Mouse (Mus musculus) limb, embryonic 12.5 days (tissue): ENCODE measurements around the gene Gjd2. TPM values are rescaled to one million over a fixed set of nuclear protein-coding genes. Genes with fewer than 3 reads are reported as not detected.

Source experiments
- ATAC-seq: fragments of 200-750 bp; cut with Nextera tagmentation; 2 replicates; pipeline ENCODE4 v1.8.0; 2017; ENCODE audit warnings: low read depth, moderate TSS enrichment; ENCODE audit not compliant: insufficient number of reproducible peaks, insufficient read depth, low FRiP score, low TSS enrichment
- H3K27ac ChIP-seq: fragments of 300-500 bp; sonication (generic); 2 replicates; pipeline ENCODE4 v1.5.1; 2016; ENCODE audit warnings: mild to moderate bottlenecking, moderate library complexity
- H3K27me3 ChIP-seq: fragments of 300-500 bp; sonication (generic); 2 replicates; pipeline ENCODE4 v1.6.1; 2016; ENCODE audit warnings: mild to moderate bottlenecking, moderate library complexity
- H3K36me3 ChIP-seq: fragments of 300-500 bp; sonication (generic); 2 replicates; pipeline ENCODE4 v1.6.1; 2016; ENCODE audit warnings: mild to moderate bottlenecking, moderate library complexity
- H3K4me1 ChIP-seq: fragments of 300-500 bp; sonication (generic); replicated peaks from 2 replicates; pipeline ENCODE4 v1.6.1; 2016
- H3K4me2 ChIP-seq: fragments of 300-500 bp; sonication (generic); 2 replicates; pipeline ENCODE4 v1.6.1; 2016; ENCODE audit warnings: mild to moderate bottlenecking, moderate library complexity
- H3K4me3 ChIP-seq: fragments of 300-500 bp; sonication (generic); replicated peaks from 2 replicates; pipeline ENCODE4 v1.5.1; 2016; ENCODE audit warnings: mild to moderate bottlenecking
- H3K9ac ChIP-seq: fragments of 300-500 bp; sonication (generic); replicated peaks from 2 replicates; pipeline ENCODE4 v1.6.1; 2016; ENCODE audit warnings: mild to moderate bottlenecking, moderate library complexity
- H3K9me3 ChIP-seq: fragments of 300-500 bp; sonication (generic); 2 replicates; pipeline ENCODE4 v1.6.1; 2016; ENCODE audit warnings: mild to moderate bottlenecking, moderate library complexity
- WGBS: fragments of 180-500 bp; shearing (Covaris S2); methylation state at CpG from one replicate; pipeline ENCODE4 v1.1.7; 2016; 5-methylcytosine and 5-hydroxymethylcytosine counted together
- polyA plus RNA-seq: library from polyadenylated mRNA; unstranded; fragments of >200 nt; fragmentation: Nextera tagmentation; extraction: Ambion mirVana; gene quantifications from 2 replicates; pipeline ENCODE4 v1.2.1, GENCODE M21; 2016

Gjd2 gene
- polyA plus RNA-seq, 1 experiment from 2014 or later = not detected

- Histone ChIP-seq H3K4me2 (no peak overlapping the region), H3K4me1 (0 out of 2 replicates have a peak, but pooled peaks cover 5% of the 10 kb centered on the region), H3K9ac (no peak overlapping the region), H3K36me3 (no peaks in the 10 kb centered on the region), H3K27ac (no peak overlapping the region), H3K4me3 (no peak overlapping the region), H3K27me3 (no peaks in the 10 kb centered on the region), H3K9me3 (no peaks in the 10 kb centered on the region)
- 89% methylated on average over 7 of the region's 7 CpGs for WGBS
- no peak for ATAC-seq
These were observed 36.0 kb upstream of the Gjd2 start for GRCm38 (mm10) chr2:114049372-114049771.

GRCm38 (mm10) chr2:114047960-114048611, 34.7 kb upstream of the Gjd2 start:
- no peaks in the 10 kb centered on the region for H3K27me3 ChIP-seq
- ATAC-seq = peak; percentile 55; the same call in 1 of the 2 replicates
- no peak overlapping the region for H3K4me2 ChIP-seq
- no peaks in the 10 kb centered on the region for H3K36me3 ChIP-seq
- 73% methylated on average over 5 of the region's 5 CpGs for WGBS
- H3K9me3 ChIP-seq = no peaks in the 10 kb centered on the region
- H3K4me3 ChIP-seq = no peak overlapping the region
- H3K27ac ChIP-seq = no peak overlapping the region
- H3K9ac ChIP-seq = no peak overlapping the region
- 0 out of 2 replicates have a peak, but pooled peaks cover 5% of the 10 kb centered on the region for H3K4me1 ChIP-seq

- ATAC-seq = no peak
- Histone ChIP-seq H3K4me3 (no peak overlapping the region), H3K4me1 (no peaks in the 10 kb centered on the region), H3K4me2 (no peak overlapping the region), H3K36me3 (no peaks in the 10 kb centered on the region), H3K9ac (no peak overlapping the region), H3K27ac (no peak overlapping the region), H3K27me3 (no peaks in the 10 kb centered on the region), H3K9me3 (no peaks in the 10 kb centered on the region)
- WGBS = 92% methylated on average over 5 of the region's 5 CpGs
These were observed 32.8 kb upstream of the Gjd2 start for GRCm38 (mm10) chr2:114046151-114046664.

- Histone ChIP-seq H3K27ac (no peak overlapping the region), H3K36me3 (no peaks in the 10 kb centered on the region), H3K4me3 (no peak overlapping the region), H3K4me1 (no peaks in the 10 kb centered on the region), H3K27me3 (no peaks in the 10 kb centered on the region), H3K9ac (no peak overlapping the region), H3K9me3 (no peaks in the 10 kb centered on the region), H3K4me2 (no peak overlapping the region)
- ATAC-seq = no peak
- 69% methylated on average over 2 of the region's 2 CpGs for WGBS
These were observed 24.5 kb upstream of the Gjd2 start for GRCm38 (mm10) chr2:114037926-114038325.

- Histone ChIP-seq H3K27me3 (no peaks in the 10 kb centered on the region), H3K4me1 (peaks cover 3% of the 10 kb centered on the region; the same call in 1 of the 2 replicates), H3K4me3 (no peak overlapping the region), H3K9me3 (no peaks in the 10 kb centered on the region), H3K4me2 (no peak overlapping the region), H3K9ac (no peak overlapping the region), H3K27ac (no peak overlapping the region), H3K36me3 (no peaks in the 10 kb centered on the region)
- no peak for ATAC-seq
- 31% methylated on average over 2 of the region's 2 CpGs for WGBS
These were observed 18.8 kb upstream of the Gjd2 start for GRCm38 (mm10) chr2:114032259-114032658.

- no peak overlapping the region for H3K4me3 ChIP-seq
- H3K9me3 ChIP-seq = no peaks in the 10 kb centered on the region
- WGBS = 90% methylated on average over 6 of the region's 6 CpGs
- no peak for ATAC-seq
- no peak overlapping the region for H3K9ac ChIP-seq
- H3K27ac ChIP-seq = no peak overlapping the region
- H3K4me1 ChIP-seq = peaks cover 5% of the 10 kb centered on the region; the same call in 1 of the 2 replicates
- H3K4me2 ChIP-seq = no peak overlapping the region
- H3K27me3 ChIP-seq = peaks cover 4% of the 10 kb centered on the region
- H3K36me3 ChIP-seq = no peaks in the 10 kb centered on the region
These were observed 10.0 kb upstream of the Gjd2 start for GRCm38 (mm10) chr2:114023383-114023782.

- Histone ChIP-seq H3K27ac (no peak overlapping the region), H3K9me3 (no peaks in the 10 kb centered on the region), H3K4me2 (no peak overlapping the region), H3K9ac (no peak overlapping the region), H3K27me3 (peaks cover 28% of the 10 kb centered on the region), H3K4me1 (peaks cover 5% of the 10 kb centered on the region; the same call in 1 of the 2 replicates), H3K4me3 (no peak overlapping the region), H3K36me3 (no peaks in the 10 kb centered on the region)
- no peak for ATAC-seq
These were observed 6.8 kb upstream of the Gjd2 start for GRCm38 (mm10) chr2:114020210-114020563.

- Histone ChIP-seq H3K27me3 (peaks cover 33% of the 10 kb centered on the region), H3K4me3 (no peak overlapping the region), H3K9ac (no peak overlapping the region), H3K4me1 (peaks cover 5% of the 10 kb centered on the region; the same call in 1 of the 2 replicates), H3K27ac (no peak overlapping the region), H3K36me3 (no peaks in the 10 kb centered on the region), H3K4me2 (no peak overlapping the region), H3K9me3 (no peaks in the 10 kb centered on the region)
- WGBS = 52% methylated on average over 11 of the region's 11 CpGs
- no peak; the same call in 1 of the 2 replicates for ATAC-seq
These were observed 6.2 kb upstream of the Gjd2 start for GRCm38 (mm10) chr2:114019474-114020209.

GRCm38 (mm10) chr2:114018136-114018535, 4.7 kb upstream of the Gjd2 start:
- no peak for ATAC-seq
- Histone ChIP-seq H3K27ac (no peak overlapping the region), H3K4me1 (peaks cover 14% of the 10 kb centered on the region), H3K4me2 (no peak overlapping the region), H3K9me3 (no peaks in the 10 kb centered on the region), H3K36me3 (no peaks in the 10 kb centered on the region), H3K4me3 (no peak overlapping the region), H3K9ac (no peak overlapping the region), H3K27me3 (peaks cover 48% of the 10 kb centered on the region)
- WGBS = 32% methylated on average over 10 of the region's 10 CpGs

- Histone ChIP-seq H3K9ac (no peak overlapping the region), H3K27me3 (peaks cover 72% of the 10 kb centered on the region), H3K4me1 (peaks cover 12% of the 10 kb centered on the region), H3K36me3 (no peaks in the 10 kb centered on the region), H3K27ac (no peak overlapping the region), H3K4me2 (no peak overlapping the region), H3K4me3 (no peak overlapping the region), H3K9me3 (no peaks in the 10 kb centered on the region)
- WGBS = 72% methylated on average over 6 of the region's 6 CpGs
- no peak for ATAC-seq
These were observed 1.4 kb upstream of the Gjd2 start for GRCm38 (mm10) chr2:114014839-114015238.

GRCm38 (mm10) chr2:114013846-114014245, 427 bp upstream of the Gjd2 start:
- H3K9ac ChIP-seq = peak overlapping the region; percentile 44; the same call in 1 of the 2 replicates
- H3K4me2 ChIP-seq = peak overlapping the region; percentile 76
- no peaks in the 10 kb centered on the region for H3K9me3 ChIP-seq
- peaks cover 8% of the 10 kb centered on the region for H3K4me1 ChIP-seq
- no peak for ATAC-seq
- H3K4me3 ChIP-seq = peak overlapping the region; percentile 44
- H3K27ac ChIP-seq = no peak overlapping the region
- 3% methylated on average over 13 of the region's 13 CpGs for WGBS
- no peaks in the 10 kb centered on the region for H3K36me3 ChIP-seq
- peaks cover 72% of the 10 kb centered on the region for H3K27me3 ChIP-seq
